Mouse (Mus musculus) G1E (cell line): ENCODE results near the gene Pcsk4. TPM values are rescaled to one million over a fixed set of nuclear protein-coding genes. Genes with fewer than 3 reads are reported as not detected.

Experiments
- ATAC-seq: 2 replicates; pipeline ENCODE4 v1.8.0; 2016; ENCODE audit warnings: mild to moderate bottlenecking; ENCODE audit not compliant: insufficient number of reproducible peaks, poor library complexity, low FRiP score, severe bottlenecking; ENCODE audit errors: extremely low read depth
- DNase-seq: peaks from one replicate; pipeline ENCODE4 v3.0.0; 2012; ENCODE audit warnings: low spot score
- H3K27me3 ChIP-seq: 2 replicates; pipeline ENCODE4 v1.6.1; 2012; ENCODE audit warnings: mild to moderate bottlenecking, low read length, inconsistent platforms; ENCODE audit not compliant: insufficient read depth
- H3K36me3 ChIP-seq: replicated peaks from 2 replicates; pipeline ENCODE3; 2012; ENCODE audit warnings: mild to moderate bottlenecking, inconsistent platforms
- H3K4me1 ChIP-seq: 2 replicates; pipeline ENCODE4 v1.6.1; 2012; ENCODE audit warnings: low read depth, low read length, inconsistent platforms, mixed read lengths; ENCODE audit not compliant: insufficient read depth
- H3K4me3 ChIP-seq: 2 replicates; pipeline ENCODE4 v1.5.1; 2012; ENCODE audit warnings: low read depth, mild to moderate bottlenecking, inconsistent platforms, low read length, moderate library complexity, mixed read lengths
- H3K9me3 ChIP-seq: replicated peaks from 2 replicates; pipeline ENCODE4 v1.6.1; 2012; ENCODE audit warnings: inconsistent platforms
- CTCF ChIP-seq: IDR thresholded peaks from 2 replicates; pipeline ENCODE4 v1.5.1; 2012; ENCODE audit warnings: low read depth, low read length, inconsistent platforms, mixed read lengths
- GATA1 ChIP-seq: IDR thresholded peaks from 2 replicates; pipeline ENCODE4 v1.6.1; 2012; ENCODE audit warnings: borderline replicate concordance, low read length, inconsistent platforms, mixed read lengths
- GATA2 ChIP-seq: IDR thresholded peaks from 2 replicates; pipeline ENCODE4 v1.6.1; 2012; ENCODE audit warnings: low read depth, low read length, inconsistent platforms, borderline replicate concordance
- POLR2AphosphoS5 ChIP-seq: IDR thresholded peaks from 2 replicates; pipeline ENCODE4 v1.6.1; 2012; ENCODE audit warnings: low read depth, low read length, inconsistent platforms; ENCODE audit not compliant: insufficient replicate concordance
- TAL1 ChIP-seq: conservative IDR thresholded peaks from 2 replicates; pipeline ENCODE4 v1.6.1; 2012; ENCODE audit warnings: low read depth, low read length, inconsistent platforms, mixed read lengths
- polyA plus RNA-seq: library from polyadenylated mRNA; stranded (reverse); fragments of >175 nt; gene quantifications from 2 replicates; pipeline ENCODE4 v1.2.3, GENCODE M21; 2012
- total RNA-seq, 2 experiments: library from RNA; stranded (forward) in 1 of 2; stranded (reverse) in 1 of 2; fragments of 200-1000 nt in 1 of 2; fragments of >200 nt in 1 of 2; fragmentation: Nextera tagmentation in 1 of 2; gene quantifications; 2 replicates each; pipeline ENCODE4 v1.2.3; 2014 to 2017

Pcsk4 gene
- total and polyA plus RNA-seq, 3 experiments = 0.87 to 12.4 (median 6.7) TPM

DNA sequence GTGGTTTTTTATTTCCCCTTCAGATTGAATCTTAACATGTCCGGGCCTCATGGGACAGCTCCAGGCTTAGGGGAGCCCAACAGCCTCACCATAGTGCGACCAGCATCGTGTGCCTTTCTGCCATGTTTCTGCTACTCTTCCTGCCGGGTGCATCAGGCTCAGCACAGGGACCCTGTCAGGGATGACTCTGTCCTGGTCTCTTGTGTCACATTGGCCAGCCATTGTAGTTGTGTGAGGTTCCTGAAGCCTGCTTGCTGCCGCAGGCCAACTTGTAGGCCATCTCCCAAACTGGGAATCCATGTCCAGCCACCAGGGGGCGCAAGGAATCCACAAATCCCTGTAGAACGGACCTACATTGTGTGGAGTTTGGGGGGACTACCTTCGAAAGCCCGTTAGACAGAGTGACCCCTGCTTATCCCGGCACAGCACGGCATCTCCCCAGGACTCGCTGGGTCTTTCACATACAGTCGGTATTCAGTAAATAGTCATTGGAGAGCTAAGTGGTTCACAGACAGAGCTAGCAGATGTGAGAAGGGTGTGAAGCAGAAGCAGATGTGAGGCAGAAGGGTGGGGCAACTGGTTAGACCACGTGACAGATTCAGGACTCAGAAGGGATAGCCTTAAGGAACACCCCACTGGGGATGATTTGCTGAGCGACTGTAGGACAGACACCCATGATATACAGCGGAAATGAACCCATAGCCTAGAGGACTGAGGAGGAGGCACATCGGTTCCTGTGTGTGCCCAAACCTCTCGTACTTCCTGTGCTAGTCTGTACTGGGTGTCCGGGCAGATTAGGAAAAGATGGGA lies 10.8 kb upstream of the Pcsk4 start:
- ATAC-seq (peak; percentile 16; the same call in 1 of the 2 replicates), DNase-seq (peak; percentile 59)
- Histone ChIP-seq H3K4me1 (peaks cover 75% of the 10 kb centered on the region), H3K4me3 (peak overlapping the region; percentile 35; the same call in 1 of the 2 replicates), H3K27me3 (peaks cover 3% of the 10 kb centered on the region; the same call in 1 of the 2 replicates), H3K36me3 (peaks cover 50% of the 10 kb centered on the region), H3K9me3 (peaks cover 16% of the 10 kb centered on the region)
- no peak for TF ChIP-seq GATA1
- TF ChIP-seq CTCF = peak; percentile 86

DNA sequence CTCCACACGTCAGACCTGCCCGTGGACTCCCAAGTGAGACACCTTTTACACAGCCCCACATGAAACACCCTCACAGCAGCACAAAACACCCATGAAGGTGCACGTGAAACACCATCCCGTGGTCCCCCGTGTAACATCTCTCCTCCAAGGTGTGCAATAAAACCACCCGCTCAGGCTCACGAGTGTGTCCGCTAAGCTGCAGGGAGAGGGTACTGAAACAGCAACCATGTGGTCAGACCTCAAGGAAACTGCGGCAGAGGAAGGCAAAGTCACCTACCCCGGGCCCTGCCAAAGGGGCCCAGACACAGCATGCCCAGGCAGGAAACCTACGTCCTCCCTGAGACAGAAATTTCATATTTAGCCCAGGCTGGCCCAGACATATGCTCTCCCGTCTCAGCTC lies 7.0 kb upstream of the Pcsk4 start:
- no peak overlapping the region for H3K4me3 ChIP-seq
- H3K4me1 ChIP-seq = peaks cover 72% of the 10 kb centered on the region
- peaks cover 61% of the 10 kb centered on the region for H3K36me3 ChIP-seq
- H3K27me3 ChIP-seq = no peaks in the 10 kb centered on the region
- TF ChIP-seq GATA2 = no peak
- TF ChIP-seq GATA1 = no peak
- no peak for TF ChIP-seq CTCF
- no peak for TF ChIP-seq POLR2AphosphoS5
- TF ChIP-seq TAL1 = no peak
- no peak for DNase-seq
- H3K9me3 ChIP-seq = peaks cover 3% of the 10 kb centered on the region
- no peak for ATAC-seq

DNA sequence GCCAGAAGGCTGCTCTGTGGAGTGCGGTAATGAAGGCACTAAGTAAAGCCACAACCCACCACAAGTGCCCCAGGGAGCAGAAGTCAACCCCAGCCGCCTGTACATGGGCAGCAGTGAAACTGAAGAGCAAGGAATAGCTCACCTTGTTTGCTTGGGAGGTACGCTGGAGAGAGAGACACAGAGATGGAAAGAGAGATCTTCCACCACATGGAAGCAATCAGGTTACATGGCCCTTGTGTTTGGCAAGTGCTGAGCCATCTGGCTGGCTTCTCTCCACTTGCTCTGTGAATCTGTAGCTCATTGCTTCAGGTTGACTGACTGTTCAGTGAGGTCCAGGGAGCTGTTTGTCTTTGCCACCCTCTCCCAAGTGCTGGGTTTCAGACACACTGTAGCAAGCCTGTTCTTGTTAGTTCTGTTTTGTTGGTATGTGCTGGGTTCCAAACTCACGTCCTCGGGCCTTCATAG lies 3.3 kb upstream of the Pcsk4 start:
- no peaks in the 10 kb centered on the region for H3K9me3 ChIP-seq
- H3K27me3 ChIP-seq = no peaks in the 10 kb centered on the region
- H3K4me1 ChIP-seq = peaks cover 78% of the 10 kb centered on the region
- H3K36me3 ChIP-seq = peaks cover 50% of the 10 kb centered on the region
- ATAC-seq = no peak
- DNase-seq = no peak
- H3K4me3 ChIP-seq = peak overlapping the region; percentile 75; the same call in 1 of the 2 replicates
- TF ChIP-seq CTCF (no peak), POLR2AphosphoS5 (no peak)

DNA sequence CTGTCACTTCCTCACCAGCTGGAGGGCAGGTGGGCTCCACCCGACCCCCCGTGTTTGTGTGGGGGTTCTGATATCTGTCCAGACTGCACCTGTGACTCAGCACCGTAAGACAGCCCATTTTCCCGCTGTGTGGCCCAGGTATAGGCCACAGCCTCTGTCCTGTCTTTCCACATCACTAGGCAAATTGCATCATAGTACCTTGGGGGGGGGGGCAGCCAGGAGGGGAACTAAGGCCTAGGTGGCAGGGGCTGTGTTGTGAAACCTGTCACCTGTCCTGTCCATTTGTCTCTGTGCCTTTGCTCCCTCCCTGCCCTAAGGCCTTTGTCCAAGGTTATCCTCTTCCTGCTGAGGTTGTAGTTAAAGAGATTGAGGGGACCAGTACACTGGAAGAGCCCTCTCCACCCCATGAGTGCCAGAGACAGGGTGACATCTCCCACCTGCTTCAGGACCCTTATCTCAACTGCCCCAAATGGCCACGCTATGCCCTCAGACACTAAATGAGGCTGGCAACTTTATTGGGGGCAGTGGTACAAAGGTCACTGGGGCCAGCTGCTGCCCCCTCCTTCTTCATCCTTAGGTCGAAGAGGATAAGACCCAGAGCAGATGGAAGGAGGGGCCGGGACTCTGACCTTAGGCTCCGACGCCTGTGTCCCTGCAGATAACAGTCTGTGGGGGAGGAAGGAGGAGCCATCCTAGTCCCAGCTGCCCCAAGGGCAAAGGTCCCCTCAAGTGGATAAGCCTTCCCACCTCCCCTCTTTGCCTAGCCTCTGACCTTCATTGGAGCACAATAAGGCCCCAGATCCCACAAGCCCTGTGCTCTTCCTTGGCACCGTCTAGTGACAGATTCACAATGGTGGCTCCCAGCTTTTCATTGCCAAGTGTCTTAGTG lies 2.6 kb upstream of the Pcsk4 start:
- Histone ChIP-seq H3K27me3 (no peaks in the 10 kb centered on the region), H3K4me1 (peaks cover 78% of the 10 kb centered on the region), H3K36me3 (peaks cover 46% of the 10 kb centered on the region), H3K9me3 (no peaks in the 10 kb centered on the region), H3K4me3 (peak overlapping the region; percentile 75; the same call in 1 of the 2 replicates)
- DNase-seq (peak; percentile 65), ATAC-seq (no peak)
- TF ChIP-seq TAL1 = peak; percentile 89
- no peak for TF ChIP-seq GATA1
- TF ChIP-seq CTCF = no peak
- TF ChIP-seq GATA2 = no peak
- TF ChIP-seq POLR2AphosphoS5 = no peak

DNA sequence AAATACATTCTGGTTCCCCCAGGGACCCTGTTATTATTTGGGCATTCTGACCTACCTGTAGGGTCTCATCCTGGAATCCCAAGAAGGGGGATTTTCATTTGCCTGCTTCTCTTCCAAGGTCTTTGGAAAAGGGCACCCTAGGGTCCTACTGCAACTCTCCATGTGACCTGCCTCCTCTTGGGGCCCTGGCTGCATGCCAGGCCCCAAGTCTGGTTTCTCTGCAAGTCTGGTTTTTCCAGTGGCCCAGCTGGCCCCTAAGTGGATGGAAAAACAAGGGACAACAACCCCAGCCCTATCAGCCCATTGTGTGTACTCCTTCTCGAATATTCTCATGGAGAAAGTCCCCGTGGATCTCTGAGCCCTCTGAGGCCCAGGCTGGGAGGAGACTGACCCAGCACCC lies 1.6 kb upstream of the Pcsk4 start:
- no peak for ATAC-seq
- peaks cover 74% of the 10 kb centered on the region for H3K4me1 ChIP-seq
- no peaks in the 10 kb centered on the region for H3K9me3 ChIP-seq
- TF ChIP-seq GATA2 (no peak), TAL1 (no peak), GATA1 (no peak), CTCF (no peak), POLR2AphosphoS5 (no peak)
- H3K4me3 ChIP-seq = peak overlapping the region; percentile 75; the same call in 1 of the 2 replicates
- H3K27me3 ChIP-seq = no peaks in the 10 kb centered on the region
- peaks cover 36% of the 10 kb centered on the region for H3K36me3 ChIP-seq
- DNase-seq = no peak

DNA sequence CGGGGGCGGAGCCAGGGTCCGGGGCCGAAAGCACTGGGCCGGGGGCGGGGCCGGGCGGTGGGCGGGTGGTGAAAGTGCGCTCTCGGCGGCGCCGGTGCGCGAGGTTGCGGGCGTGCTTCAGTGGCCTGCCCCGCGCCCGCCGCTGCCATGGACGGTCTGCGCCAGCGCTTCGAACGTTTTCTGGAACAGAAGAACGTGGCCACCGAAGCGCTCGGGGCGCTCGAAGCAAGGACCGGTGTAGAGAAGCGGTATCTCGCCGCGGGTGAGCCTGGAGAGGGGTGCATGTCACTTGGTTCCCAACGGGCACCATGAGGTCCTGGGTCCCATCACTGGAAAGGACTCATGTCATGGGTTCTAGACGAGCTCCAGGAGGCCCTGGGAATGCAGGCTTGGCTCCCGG lies 786 bp upstream of the Pcsk4 start:
- Histone ChIP-seq H3K9me3 (no peaks in the 10 kb centered on the region), H3K36me3 (peaks cover 28% of the 10 kb centered on the region), H3K27me3 (no peaks in the 10 kb centered on the region), H3K4me1 (peaks cover 79% of the 10 kb centered on the region), H3K4me3 (peak overlapping the region; percentile 75)
- TF ChIP-seq GATA1 (no peak), POLR2AphosphoS5 (no peak), TAL1 (no peak), CTCF (no peak), GATA2 (no peak)
- ATAC-seq (no peak), DNase-seq (no peak)
